Mouse (Mus musculus) layer of hippocampus, adult 8-10 months (tissue): ENCODE data around the gene Fubp1. TPM values are rescaled to one million over a fixed set of nuclear protein-coding genes. Genes with fewer than 3 reads are reported as not detected.

Source experiments
- DNase-seq, 2 experiments: peaks; one replicate each; pipeline ENCODE4 v3.0.0; 2022; ENCODE audit warnings: low spot score in 2 of 2
- total RNA-seq, 4 experiments: library from RNA; stranded (reverse); gene quantifications; 2 replicates each; pipeline ENCODE4 v1.2.4; 2022

The Fubp1 gene
- total RNA-seq, 4 experiments from 2014 or later = 114 to 141 (median 131) TPM

DNA sequence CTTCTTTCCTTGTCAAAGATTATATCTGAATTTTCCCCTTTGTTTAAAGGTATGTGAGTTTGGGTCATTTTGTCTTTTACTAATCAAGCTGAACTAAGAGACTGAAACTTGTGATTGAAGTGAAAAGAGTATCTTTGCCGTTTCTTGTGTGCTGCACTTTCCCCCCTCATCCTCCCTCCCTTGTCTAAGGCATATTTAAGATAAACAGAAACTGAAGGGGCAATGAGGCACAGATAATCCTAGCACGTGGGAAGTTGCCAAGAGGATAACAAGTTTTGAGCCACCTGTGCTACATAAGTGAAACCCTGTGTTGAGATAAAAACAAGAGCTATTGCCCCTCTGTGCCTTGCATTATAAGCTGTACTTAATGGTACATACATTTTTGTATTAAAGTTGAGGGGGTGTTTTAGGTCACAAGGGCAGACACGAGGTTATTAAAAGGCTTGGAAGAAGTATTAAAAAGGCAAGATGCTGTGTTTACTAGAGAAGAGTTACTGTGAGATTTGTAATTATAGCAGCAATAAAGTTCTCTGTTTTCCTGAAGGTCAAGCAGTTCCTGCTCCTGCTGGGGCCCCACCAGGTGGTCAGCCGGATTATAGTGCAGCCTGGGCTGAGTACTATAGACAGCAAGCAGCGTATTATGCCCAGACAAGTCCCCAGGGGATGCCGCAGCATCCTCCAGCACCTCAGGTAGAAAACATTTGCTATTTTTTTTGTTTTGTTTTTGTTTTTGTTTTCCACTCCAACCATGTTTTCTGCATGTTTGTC lies 21.3 kb downstream of the Fubp1 start:
- no peak for DNase-seq

DNA sequence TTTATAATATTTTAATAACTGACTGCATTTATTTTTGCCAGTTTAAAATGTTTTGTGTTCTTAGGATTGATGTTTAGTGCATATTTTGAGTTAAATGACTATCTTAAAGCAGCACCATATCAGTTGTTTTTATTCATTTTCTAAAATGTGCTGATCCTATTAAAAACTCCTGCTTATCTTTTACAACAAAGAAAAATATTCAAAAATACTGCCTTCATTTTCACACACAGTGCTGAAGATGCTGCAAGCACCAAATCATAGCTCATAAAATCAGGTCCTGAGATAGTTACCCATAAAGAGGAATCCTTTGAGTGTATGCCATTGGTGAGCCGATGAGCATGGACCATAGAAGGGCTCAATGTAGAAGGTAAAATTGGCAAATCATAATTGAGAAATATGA lies 25.0 kb downstream of the Fubp1 start:
- no peak for DNase-seq

DNA sequence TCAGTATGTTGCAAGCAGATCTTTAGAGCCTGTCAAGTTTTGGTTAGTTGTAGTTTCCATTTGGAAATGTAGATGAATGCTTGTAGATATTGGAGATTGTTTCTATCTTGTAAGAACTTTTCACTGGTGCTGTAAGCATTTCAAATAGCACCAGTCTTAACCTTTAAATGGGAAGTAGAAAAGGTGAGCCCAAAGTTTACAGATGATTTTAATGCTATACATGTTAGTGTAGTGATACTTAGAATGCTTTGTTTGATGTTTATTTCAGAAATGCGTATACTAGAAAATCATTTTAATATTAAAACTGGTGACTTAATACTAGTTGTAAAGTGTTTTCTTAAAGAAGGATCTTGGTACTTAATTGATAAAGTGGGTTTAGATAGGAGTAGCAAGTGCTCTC lies 25.6 kb downstream of the Fubp1 start:
- no peak for DNase-seq

DNA sequence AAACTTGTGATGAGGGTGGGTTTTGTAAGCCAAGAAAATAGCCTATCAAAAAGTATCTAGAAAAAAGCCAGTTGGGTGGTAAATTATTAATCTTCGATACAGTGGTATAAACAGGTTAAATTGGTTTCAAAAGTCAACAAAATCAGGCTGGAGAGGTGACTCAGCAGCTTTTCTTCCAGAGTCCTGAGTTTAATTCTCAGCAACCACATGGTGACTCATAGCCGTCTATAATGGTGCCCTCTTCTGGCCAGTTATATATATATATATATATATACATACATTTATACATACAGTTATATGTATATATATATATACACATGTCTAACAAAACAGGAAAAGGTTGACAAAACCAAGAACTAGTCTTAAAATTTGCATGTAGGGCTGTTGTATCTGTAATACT lies 28.6 kb downstream of the Fubp1 start:
- no peak for DNase-seq

DNA sequence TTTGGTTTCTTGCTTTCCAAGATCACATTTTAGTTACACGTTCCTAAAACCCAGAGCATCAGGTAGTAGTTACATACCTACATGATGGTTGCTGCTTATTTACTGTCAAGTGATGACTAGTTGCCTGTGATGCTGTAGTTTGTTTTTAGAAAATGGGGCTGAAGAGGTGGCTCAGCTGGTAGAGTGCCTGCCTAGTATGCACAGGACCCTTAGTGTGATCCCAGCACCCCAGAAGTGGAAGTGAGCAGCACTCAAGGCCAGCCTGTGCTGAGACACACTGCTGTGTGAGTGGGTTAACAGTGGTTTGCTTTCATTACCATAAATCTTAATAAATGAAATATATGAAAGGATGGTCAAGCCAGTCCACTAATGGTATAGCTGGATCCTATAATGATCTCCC lies 29.4 kb downstream of the Fubp1 start:
- DNase-seq = no peak

DNA sequence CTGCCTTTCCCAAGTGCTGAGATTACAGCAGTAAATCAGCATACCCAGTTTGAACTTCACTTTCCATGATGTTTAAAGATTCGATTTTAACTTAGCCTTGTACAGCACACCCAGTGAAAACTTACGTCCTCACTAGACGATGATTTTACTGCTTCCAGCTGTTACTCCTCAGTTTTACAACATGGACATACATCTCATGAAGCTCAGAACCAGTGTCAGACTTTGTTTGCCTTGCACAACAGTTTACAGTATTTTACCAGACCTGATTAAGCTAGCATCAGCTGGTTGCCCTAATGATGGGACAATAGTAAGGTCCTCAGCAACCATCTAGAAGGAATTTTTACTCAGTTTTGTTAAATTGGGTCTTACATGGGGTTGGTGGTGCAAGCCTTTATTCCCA lies 30.9 kb downstream of the Fubp1 start:
- DNase-seq = no peak

DNA sequence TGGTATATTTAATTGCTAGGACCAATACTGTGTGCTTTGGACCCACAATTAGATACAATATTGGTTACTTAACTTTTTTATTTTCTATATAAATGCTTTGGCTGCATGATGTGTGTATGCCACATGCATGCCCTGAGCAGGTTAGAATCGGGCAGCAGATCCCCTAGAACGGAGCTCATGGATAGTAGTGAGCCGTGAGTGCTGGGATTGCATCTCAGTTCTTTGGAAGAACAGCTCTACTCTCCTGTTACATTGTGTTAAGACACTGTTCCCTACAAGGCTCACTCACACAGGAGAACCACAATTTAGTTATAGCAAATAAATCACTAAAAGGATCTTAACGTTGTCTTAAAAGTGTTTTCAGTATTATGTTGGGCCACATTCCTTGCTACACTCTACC lies 33.1 kb downstream of the Fubp1 start:
- no peak for DNase-seq

DNA sequence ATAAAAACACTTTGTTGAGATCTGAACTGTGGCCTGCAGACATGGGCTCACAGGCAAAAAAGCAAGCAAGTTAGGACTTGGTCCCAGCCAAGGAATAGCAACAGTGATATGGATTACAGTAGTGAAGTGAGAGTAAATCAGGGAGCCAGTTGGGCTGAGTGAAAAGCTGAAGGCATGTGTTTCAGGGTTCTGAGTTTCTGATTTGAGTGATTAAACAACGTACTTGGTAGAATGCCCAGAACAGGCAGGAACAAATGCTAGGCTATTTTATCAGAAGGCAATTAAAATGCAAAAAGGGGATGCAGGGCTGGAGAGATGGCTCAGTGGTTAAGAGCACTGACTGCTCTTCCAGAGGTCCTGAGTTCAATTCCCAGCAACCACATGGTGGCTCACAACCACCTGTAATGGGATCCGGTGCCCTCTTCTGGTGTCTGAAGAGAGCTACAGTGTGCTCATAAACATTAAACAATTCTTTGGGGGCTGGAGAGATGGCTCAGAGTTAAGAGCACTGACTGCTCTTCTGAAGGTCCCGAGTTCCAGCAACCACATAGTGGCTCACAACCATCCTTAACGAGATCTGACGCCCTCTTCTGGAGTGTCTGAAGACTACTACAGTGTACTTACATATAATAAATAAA lies 35.2 kb downstream of the Fubp1 start:
- peak in 1 of 2 experiments; percentile 42 for DNase-seq

DNA sequence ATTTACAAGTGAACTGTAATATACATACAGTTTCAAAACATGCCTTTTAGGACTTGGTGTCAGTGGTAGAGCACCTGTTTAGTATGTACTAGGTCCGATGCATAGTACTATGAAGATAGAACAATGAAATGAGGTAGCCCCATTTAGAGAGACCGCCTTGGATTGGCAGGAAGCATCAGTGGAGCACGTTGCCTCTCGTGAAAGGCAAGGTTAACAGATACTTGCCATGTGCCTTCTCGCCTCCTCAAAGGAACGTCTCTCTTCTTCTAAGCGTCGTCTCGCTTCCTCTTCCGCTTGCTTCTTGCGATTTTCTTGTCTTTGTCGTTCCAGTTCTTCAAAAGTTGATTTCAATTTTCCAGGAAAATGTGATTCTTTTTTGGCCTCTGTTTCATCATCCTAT lies 37.5 kb downstream of the Fubp1 start:
- no peak for DNase-seq

DNA sequence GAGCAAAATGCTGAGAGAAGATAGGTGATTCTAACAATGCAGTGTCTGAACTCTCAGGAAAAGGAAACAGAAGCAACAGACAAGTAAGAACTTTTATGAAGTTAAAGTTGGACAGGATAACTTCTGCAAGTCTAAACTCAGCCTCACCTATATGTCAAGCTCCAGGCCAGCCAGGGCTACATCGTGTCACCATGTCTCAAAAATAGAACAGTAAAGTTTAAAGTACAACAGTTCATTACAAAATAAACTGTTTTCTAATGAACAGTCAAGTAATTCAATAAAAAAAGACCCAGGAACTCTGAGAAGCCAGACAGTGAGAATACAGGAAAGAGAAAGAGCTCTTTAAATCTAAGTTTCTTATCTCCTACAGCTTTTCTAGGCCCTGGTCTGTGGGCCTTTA lies 40.3 kb downstream of the Fubp1 start:
- no peak for DNase-seq

DNA sequence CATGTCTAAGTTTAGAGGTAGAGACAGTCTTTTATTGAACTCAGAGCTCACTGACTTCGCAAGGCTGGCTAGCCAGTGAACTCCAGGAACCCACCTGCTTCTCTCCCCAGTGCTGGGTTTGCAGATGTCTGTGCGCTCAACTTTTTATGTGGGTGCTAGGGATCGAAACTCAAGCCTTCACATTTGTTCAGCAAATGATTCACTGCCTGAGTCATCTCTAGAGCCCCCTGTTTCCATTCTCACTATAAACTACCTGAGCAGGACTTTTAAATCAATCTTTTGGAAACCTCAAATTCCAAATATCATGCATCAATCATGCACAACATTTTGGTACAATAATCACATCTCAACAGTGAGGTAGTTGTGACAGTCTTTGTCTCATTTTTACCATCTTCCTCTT lies 47.3 kb downstream of the Fubp1 start:
- no peak for DNase-seq

DNA sequence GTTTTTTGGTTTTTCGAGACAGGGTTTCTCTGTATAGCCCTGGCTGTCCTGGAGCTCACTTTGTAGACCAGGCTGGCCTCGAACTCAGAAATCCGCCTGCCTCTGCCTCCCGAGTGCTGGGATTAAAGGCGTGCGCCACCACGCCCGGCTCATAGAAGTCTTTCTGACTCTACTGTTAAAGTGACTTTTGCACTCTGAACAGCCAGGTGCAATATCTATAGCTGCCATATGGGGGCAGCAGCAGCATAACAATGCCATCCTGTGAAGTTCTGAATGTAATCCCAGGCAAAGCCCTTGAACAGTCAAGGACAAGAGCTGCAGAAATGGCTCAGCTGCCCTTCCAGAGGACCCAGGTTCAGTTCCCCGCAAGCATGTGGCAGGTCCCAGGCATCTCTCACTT lies 49.2 kb downstream of the Fubp1 start:
- peak; percentile 40 to 82 for DNase-seq

DNA sequence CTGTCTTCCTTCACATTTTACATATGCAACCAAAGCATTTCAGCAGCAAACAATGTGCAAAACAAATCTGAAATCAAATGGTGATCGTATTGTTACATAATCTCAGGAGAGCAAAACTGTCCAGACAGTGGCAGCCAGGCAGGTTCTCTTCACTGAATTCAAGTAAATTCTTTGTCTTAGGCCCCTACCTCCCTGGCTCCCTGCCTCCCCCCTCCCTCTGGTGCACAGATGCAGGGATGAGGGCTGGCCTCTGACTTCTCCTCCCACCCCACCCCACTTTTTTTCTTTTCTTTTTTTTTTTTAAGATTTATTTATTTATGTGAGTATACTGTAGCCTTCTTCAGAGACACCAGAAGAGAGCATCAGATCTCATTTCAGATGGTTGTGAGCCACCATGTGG lies 50.1 kb downstream of the Fubp1 start:
- DNase-seq = no peak

DNA sequence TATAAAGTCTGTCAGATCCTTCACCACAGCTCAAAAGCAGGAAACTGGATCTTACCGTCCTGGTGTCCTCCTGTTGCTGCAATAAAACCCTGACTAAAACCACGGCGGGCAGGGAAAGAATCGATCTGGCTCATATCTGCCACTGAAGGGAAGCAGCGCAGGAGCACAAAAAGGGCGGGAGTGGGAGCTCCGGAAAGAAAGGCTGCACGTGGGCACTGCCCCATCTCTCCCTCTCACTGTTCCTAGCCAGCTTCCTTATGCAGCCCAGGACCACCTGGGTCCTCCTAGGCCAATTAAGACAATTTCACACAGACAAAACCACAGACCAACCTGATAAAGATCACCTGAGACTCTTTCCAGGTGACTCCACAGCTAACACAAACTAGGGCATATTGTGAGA lies 51.2 kb downstream of the Fubp1 start:
- no peak for DNase-seq

DNA sequence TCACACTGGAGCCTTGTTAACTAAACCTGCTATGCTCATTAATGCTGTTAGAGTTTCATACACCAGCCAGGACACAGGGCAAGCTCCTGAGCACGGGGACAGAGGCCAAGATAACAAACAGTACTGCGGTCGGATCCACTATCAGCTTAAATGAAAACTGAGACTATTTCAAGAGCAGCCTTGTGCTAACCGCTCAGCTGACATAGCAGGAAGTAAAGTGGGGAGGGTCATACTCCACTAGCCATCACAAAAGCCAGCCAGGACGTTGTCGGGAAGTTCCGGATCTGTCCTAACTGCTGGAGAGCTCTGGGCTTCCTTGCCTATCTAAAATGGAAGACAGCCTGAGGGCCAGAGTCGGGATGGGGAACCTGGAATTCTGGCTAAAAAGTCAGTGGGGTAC lies 51.7 kb downstream of the Fubp1 start:
- DNase-seq = no peak

DNA sequence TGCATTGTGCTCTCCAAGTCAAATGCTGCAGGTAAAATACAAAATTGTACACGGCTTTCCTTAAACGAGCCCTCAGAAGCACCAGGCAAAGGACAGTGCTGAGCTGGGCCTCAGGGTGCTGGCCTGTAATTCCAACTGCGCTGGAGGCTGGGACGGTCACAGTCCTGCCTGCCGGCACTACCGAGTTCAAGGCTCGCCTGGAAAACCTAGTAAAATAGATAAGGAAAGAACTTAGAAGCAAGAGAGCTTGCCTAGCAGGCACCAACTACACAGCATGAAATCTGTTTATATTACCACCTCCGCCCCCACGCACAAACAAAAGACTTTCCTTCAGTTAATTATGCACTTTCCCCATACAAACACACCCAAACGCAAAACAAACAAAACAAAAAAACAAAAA lies 54.2 kb downstream of the Fubp1 start:
- DNase-seq = no peak

DNA sequence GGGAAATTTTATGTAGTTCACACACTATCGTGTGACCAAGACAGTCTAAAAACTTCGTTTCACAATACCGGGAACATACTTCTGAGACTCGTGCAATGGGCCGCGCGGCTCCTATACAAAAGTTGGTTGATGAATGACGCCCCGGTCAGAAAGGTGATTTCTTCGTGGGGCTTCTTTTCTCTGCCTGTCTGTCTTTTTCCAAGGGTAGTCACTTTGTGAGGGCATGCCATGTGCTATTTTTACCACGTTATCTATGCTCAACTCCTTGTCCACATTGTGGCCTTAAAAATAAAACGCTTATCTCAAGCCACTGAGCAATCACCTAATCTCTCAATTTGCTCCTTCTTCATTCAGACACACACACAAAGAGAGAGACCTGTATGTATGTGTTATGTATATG lies 54.6 kb downstream of the Fubp1 start:
- no peak for DNase-seq

DNA sequence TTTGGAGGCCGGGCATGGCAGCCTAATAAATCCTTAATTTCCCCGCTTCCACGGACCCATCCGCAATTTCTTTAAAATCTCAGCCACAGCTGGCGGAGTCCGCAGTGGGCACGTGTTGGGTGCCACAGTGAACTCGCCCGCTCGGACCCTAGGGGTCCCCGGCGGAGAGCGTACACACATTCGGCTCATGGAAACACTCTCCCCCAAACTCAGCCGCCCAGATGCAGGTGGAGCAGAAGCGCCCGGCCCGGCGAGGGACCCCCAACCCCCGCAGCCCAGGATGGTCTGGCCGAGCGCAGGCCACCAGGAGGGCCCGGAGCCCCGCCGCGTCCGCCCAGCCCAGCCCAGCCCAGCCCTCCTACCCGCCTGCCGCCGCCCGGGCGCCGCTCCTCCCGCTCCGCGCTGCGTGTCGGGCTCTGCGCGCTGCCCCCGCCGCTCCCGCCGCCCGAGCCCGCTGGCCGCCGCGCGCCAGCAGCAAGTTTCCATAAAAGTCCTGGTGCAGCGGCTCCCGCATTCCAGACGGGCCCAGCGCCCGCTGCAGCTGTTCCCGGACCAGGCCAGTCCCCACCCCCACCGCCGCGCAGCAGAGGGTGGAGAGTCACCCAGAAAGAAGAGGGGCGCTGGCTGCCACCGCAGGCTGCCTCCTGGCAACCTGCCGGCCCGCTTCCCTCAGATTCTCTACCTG lies 55.3 kb downstream of the Fubp1 start:
- peak in 1 of 2 experiments; percentile 24 for DNase-seq

DNA sequence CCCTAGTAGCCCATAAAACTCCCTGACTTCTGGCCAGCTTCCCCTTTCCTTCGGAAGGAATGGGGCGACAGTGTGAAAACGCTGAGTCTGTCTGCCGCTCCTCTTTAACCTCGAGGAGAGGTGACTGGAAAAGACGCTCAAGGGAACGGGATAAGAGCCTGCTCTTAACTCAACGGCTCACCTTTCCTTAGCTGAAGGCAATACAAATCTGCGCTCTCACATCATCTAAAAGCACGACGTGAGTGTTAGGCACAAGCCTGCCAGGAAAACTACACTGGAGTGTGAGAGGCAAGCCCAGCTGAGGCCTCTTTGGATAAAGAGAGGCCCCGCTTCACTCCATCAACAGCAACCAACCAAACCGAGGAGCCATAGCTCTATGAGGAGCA lies 55.8 kb downstream of the Fubp1 start, which contains the start of gene Nexn:
Gene Nexn (minus strand): TSS at position 315 of the 386 bp plus-strand sequence.
- no peak for DNase-seq

DNA sequence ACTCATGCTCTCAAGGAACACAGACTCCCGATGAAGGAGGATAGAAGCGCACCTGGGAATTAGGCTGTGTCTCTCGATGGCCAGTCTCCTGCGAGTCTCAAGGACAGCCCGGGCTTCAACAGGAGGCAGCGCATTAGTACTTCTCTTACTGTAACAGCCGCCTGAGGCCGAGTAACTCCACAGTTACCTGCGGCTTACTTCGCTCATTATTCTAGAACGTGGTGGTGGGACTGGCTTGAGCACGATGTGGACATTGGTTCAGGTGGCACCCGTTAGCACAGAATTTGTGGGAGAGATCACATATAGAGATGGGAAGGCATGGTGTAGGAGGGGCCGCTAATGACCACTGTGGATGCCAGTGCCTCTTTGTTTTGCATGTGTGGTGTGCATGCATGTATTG lies 57.9 kb downstream of the Fubp1 start:
- DNase-seq = no peak

DNA sequence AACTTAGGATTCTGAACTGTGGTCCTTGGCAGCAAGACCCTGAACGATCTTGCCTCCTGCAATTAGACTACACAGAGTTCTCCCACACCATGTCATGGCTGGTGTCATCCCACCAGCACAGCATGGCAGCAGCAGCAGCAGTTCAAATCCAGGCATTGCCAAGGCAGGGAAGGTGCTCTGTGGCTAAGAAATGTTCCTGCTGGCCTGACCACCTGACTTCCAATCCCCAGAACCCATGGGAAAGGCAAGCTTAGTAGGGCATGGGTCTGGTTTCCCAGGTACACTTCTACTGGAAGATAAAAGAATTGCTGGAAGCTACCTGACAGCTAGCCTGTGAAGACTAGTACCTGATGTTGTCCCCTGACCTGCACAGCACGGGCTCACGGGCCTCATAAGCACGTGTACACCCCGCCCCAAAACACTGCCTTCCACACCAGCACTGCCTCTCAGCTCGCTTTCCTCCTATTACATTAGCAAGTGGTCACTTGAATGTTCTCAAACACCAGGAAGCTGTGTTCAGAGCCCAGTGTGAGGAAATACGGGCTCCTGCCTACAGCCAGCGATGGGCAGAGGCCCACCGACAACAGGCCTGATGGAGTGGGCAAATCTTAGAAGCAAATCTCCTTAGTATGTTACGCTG lies 61.0 kb downstream of the Fubp1 start:
- no peak for DNase-seq

DNA sequence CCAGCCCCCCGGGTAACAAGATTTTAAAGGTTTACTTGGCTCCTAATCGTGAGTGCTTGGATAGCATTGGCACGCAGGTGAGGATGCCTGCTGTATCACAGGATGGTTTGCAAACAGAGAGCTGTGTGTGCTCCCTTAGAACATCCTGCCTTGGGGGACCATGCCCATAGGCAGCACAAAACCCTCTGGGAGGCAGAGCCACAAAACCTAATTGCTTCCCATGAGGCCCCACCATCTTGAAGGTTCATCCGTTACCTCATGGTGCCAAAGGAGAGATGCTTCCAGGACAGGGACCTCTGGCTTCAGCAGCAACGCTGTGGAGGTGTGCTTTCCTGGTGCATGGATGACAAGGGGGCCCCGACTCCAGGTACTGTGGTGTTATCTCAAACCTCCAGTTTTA lies 61.7 kb downstream of the Fubp1 start:
- no peak for DNase-seq
